Mouse (Mus musculus) kidney, embryonic 14.5 days (tissue): ENCODE measurements at regions not wholly inside any gene's neighbourhood (a gene's known extent, or its start where the extent isn't known, plus 50 kb on each side); places are given as distances from the start of the nearest gene placed in this dataset.

Experiments
- ATAC-seq: fragments of 200-750 bp; cut with Nextera tagmentation; 2 replicates; pipeline ENCODE4 v1.8.0; 2017; ENCODE audit warnings: moderate number of reproducible peaks, mild to moderate bottlenecking, moderate TSS enrichment, moderate library complexity; ENCODE audit not compliant: low FRiP score, low TSS enrichment
- H3K27ac ChIP-seq: fragments of 300-500 bp; sonication (generic); 2 replicates; pipeline ENCODE4 v1.5.1; 2014; ENCODE audit warnings: low read depth, mild to moderate bottlenecking, low read length, moderate library complexity, mixed read lengths
- H3K27me3 ChIP-seq: fragments of 300-500 bp; sonication (generic); 2 replicates; pipeline ENCODE4 v1.6.1; 2014; ENCODE audit warnings: mild to moderate bottlenecking, low read length; ENCODE audit not compliant: control insufficient read depth, insufficient read depth
- H3K36me3 ChIP-seq: fragments of 300-500 bp; sonication (generic); 2 replicates; pipeline ENCODE4 v1.6.1; 2014; ENCODE audit warnings: low read length, mixed read lengths; ENCODE audit not compliant: control insufficient read depth, insufficient read depth
- H3K4me1 ChIP-seq: fragments of 300-500 bp; sonication (generic); 2 replicates; pipeline ENCODE4 v1.6.1; 2014; ENCODE audit warnings: low read length, mixed read lengths; ENCODE audit not compliant: control insufficient read depth, insufficient read depth
- H3K4me2 ChIP-seq: fragments of 300-500 bp; sonication (generic); replicated peaks from 2 replicates; pipeline ENCODE4 v1.6.1; 2014; ENCODE audit warnings: low read depth, mild to moderate bottlenecking, low read length
- H3K4me3 ChIP-seq: fragments of 300-500 bp; sonication (generic); 2 replicates; pipeline ENCODE4 v1.5.1; 2014; ENCODE audit warnings: mild to moderate bottlenecking, low read length
- H3K9ac ChIP-seq: fragments of 300-500 bp; sonication (generic); 2 replicates; pipeline ENCODE4 v1.6.1; 2014; ENCODE audit warnings: low read depth, mild to moderate bottlenecking, low read length, moderate library complexity
- H3K9me3 ChIP-seq: fragments of 300-500 bp; sonication (generic); 2 replicates; pipeline ENCODE4 v1.6.1; 2016; ENCODE audit warnings: low read length; ENCODE audit not compliant: control insufficient read depth
- WGBS: fragments of 180-500 bp; shearing (Covaris S2); extraction: QIAGEN DNeasy Blood & Tissue Kit; methylation state at CpG from one replicate; pipeline ENCODE4 v1.1.7; 2014; 5-methylcytosine and 5-hydroxymethylcytosine counted together

DNA sequence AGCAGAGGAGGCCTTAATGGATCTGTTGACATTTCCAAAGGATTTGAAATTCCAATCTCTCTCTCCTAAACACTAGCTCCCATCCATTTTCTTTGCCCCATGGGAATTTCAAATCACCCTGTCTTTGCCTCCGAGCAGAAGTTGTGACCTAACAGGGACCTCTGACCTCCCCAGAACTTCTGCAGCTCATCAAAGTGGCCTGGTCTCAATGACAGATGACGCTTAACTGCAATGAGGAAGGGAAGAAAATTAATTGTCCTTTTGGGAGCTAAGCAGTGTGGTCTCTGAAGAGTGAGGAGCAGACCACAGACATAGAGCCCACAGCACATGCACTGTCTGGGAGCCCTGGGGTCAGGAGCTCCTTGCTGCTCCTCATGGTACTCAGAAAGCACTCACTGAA lies 155.3 kb downstream of the Tox3 start:
- Histone ChIP-seq H3K9me3 (no peaks in the 10 kb centered on the region), H3K4me1 (no peaks in the 10 kb centered on the region), H3K9ac (no peak overlapping the region), H3K4me3 (no peak overlapping the region), H3K27ac (no peak overlapping the region), H3K27me3 (no peaks in the 10 kb centered on the region), H3K36me3 (no peaks in the 10 kb centered on the region), H3K4me2 (no peak overlapping the region)
- no peak for ATAC-seq
- 12% methylated on average over 2 of the region's 2 CpGs for WGBS

DNA sequence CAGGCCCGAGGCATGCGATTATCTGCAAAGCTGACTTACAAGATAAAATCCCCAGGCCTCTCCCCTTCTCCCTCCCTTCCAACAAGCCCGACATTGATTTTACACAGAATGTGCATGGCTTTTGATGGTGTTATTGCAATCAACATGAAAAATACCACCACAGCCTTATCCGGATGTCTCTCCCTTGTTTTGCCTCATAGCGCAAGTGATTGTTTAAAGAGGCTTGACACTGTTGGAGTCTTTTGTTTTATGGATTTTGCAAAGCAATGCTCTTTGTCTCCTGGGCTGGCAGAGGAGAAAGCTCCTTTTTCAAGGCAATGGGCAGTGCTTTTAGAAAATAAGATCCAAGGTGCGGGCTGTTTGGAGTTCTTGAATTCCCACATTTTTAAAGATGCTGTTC lies 165.3 kb downstream of the Tox3 start:
- Histone ChIP-seq H3K4me3 (no peak overlapping the region), H3K27me3 (no peaks in the 10 kb centered on the region), H3K4me1 (no peaks in the 10 kb centered on the region), H3K9ac (no peak overlapping the region), H3K4me2 (no peak overlapping the region), H3K36me3 (no peaks in the 10 kb centered on the region), H3K9me3 (no peaks in the 10 kb centered on the region), H3K27ac (no peak overlapping the region)
- ATAC-seq = no peak
- 60% methylated on average over 6 of the region's 6 CpGs for WGBS

- Histone ChIP-seq H3K9me3 (no peaks in the 10 kb centered on the region), H3K27ac (no peak overlapping the region), H3K4me1 (no peaks in the 10 kb centered on the region), H3K9ac (no peak overlapping the region), H3K36me3 (no peaks in the 10 kb centered on the region), H3K4me2 (no peak overlapping the region), H3K27me3 (no peaks in the 10 kb centered on the region), H3K4me3 (no peak overlapping the region)
- no peak for ATAC-seq
- WGBS = 78% methylated on average over 7 of the region's 7 CpGs
These were observed 171.4 kb downstream of the Tox3 start for GRCm38 (mm10) chr8:90176771-90177170.

GRCm38 (mm10) chr8:90176335-90176734 lies 171.8 kb downstream of the Tox3 start:
- H3K27ac ChIP-seq = no peak overlapping the region
- WGBS = 66% methylated on average over 9 of the region's 9 CpGs
- no peaks in the 10 kb centered on the region for H3K9me3 ChIP-seq
- H3K4me2 ChIP-seq = no peak overlapping the region
- H3K4me3 ChIP-seq = no peak overlapping the region
- H3K4me1 ChIP-seq = no peaks in the 10 kb centered on the region
- no peaks in the 10 kb centered on the region for H3K36me3 ChIP-seq
- no peak for ATAC-seq
- H3K9ac ChIP-seq = no peak overlapping the region
- no peaks in the 10 kb centered on the region for H3K27me3 ChIP-seq

DNA sequence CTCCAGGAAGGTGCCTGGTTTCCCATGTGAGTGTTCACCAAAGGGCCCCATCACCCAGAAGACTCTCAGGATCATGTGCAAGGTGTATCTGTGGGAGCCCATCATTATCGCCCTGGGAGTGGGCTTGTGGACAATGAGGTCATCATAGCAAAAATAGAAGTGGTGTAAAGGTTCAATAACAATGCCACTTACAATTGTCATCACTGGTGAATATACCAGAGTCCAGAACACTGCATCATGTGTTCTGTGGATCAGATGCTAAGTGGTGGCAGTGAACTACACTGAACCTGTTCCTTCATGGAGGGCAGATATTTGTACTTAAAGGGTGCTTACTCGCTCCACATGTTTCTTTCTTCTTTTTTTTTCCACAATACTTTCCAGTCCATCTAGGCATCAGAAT lies 181.5 kb downstream of the Tox3 start:
- no peaks in the 10 kb centered on the region for H3K4me1 ChIP-seq

GRCm38 (mm10) chr8:90151477-90151876 lies 196.7 kb downstream of the Tox3 start:
- H3K4me1 ChIP-seq = no peaks in the 10 kb centered on the region
- no peaks in the 10 kb centered on the region for H3K36me3 ChIP-seq
- H3K4me3 ChIP-seq = no peak overlapping the region
- no peak overlapping the region for H3K27ac ChIP-seq
- H3K4me2 ChIP-seq = no peak overlapping the region
- no peak for ATAC-seq
- H3K9ac ChIP-seq = no peak overlapping the region
- no peaks in the 10 kb centered on the region for H3K27me3 ChIP-seq
- 88% methylated on average over 5 of the region's 5 CpGs for WGBS
- no peaks in the 10 kb centered on the region for H3K9me3 ChIP-seq

More for the DNA sequence above, 181.5 kb downstream of the Tox3 start:
- Histone ChIP-seq H3K9ac (no peak overlapping the region), H3K4me2 (no peak overlapping the region), H3K4me3 (no peak overlapping the region), H3K36me3 (no peaks in the 10 kb centered on the region), H3K27ac (no peak overlapping the region), H3K27me3 (no peaks in the 10 kb centered on the region), H3K9me3 (no peaks in the 10 kb centered on the region)
- no peak for ATAC-seq
- 86% methylated on average over 2 of the region's 2 CpGs for WGBS

GRCm38 (mm10) chr8:90149903-90150302 lies 198.2 kb downstream of the Tox3 start:
- no peak overlapping the region for H3K4me2 ChIP-seq
- WGBS = 61% methylated on average over 6 of the region's 6 CpGs
- H3K9me3 ChIP-seq = no peaks in the 10 kb centered on the region
- H3K27ac ChIP-seq = no peak overlapping the region
- no peaks in the 10 kb centered on the region for H3K27me3 ChIP-seq
- H3K9ac ChIP-seq = no peak overlapping the region
- no peaks in the 10 kb centered on the region for H3K4me1 ChIP-seq
- no peak for ATAC-seq
- no peaks in the 10 kb centered on the region for H3K36me3 ChIP-seq
- H3K4me3 ChIP-seq = no peak overlapping the region

DNA sequence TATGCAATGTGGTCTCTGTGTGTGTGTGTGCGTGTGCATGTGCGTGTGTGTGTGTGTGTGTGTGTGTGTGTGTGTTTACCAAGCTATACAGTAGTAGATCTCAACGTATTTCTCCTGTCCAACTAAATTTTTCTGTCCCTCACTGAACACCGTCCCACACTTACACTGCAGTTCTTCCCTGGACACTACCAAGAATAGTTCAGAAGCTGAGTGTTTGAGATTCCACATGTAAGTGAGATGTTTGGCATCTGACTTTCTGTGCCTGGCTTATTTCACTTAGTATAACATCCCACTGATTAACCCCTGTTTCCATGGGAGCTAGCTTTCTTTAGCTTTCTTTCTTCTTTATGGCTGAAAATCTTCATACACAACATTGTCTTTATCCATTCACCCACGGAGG lies 213.5 kb downstream of the Tox3 start:
- 84% methylated on average over 5 of the region's 5 CpGs for WGBS
- H3K4me3 ChIP-seq = no peak overlapping the region
- H3K4me1 ChIP-seq = no peaks in the 10 kb centered on the region
- no peak overlapping the region for H3K27ac ChIP-seq
- H3K27me3 ChIP-seq = no peaks in the 10 kb centered on the region
- H3K9me3 ChIP-seq = no peaks in the 10 kb centered on the region
- H3K4me2 ChIP-seq = no peak overlapping the region
- ATAC-seq = no peak
- no peaks in the 10 kb centered on the region for H3K36me3 ChIP-seq
- H3K9ac ChIP-seq = no peak overlapping the region

DNA sequence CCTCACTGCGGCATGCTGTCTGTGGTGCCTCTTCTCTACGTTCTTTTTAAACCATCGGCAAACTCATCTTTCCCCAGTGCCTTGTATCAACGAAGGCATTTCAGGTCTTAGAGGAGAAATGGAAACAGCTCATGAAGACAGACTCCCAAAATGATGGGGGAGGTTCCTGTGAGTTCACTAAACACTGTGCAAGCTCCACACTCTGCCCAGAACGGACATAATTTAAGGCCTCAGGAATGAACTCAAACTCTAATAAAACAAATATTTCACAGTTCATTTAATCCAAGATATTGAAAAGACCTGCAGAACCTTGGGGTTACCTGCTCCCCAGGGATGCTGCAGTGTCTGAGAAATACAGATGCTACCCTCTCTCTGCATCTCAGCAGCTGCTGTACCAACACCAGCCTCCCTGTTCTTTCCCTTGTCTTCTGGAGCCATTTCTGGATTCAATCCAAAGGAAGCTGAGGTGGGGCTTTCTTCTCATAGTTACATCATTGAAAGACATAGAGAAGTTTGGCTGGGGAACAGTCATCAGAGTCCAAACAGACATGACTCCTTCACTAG lies 217.4 kb downstream of the Tox3 start:
- WGBS = 70% methylated on average over 5 of the region's 5 CpGs
- Histone ChIP-seq H3K4me2 (no peak overlapping the region), H3K4me1 (no peaks in the 10 kb centered on the region), H3K36me3 (no peaks in the 10 kb centered on the region), H3K9me3 (no peaks in the 10 kb centered on the region), H3K4me3 (no peak overlapping the region), H3K9ac (no peak overlapping the region), H3K27ac (no peak overlapping the region), H3K27me3 (no peaks in the 10 kb centered on the region)
- no peak for ATAC-seq
